Mouse (Mus musculus): Measurements from ENCODE around the gene Pnkp.
"Not testable (repeated sequence)": the region's sequence is repeated elsewhere in the genome, so short reads cannot be mapped to it uniquely, and the experiment has no call there.

DNA sequence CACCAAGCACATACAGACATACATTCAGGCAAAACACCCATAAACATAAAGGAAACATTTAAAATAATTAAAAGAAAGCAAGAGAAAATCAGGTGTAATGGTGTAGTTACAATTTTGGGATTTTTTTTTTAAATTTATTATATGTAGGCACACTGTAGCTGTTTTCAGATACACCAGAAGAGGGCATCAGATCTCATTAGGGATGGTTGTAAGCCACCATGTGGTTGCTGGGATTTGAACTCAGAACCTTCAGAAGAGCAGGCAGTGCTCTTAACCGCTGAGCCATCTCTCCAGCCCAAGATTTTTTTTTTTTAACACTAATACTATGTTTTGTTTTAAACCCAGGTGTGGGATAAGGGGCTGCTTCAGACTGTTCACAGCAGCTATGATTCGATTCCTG lies 14.8 kb downstream of the Pnkp start:
- not testable (repeated sequence) for TF ChIP-seq GATA1 (IDR thresholded peaks at IDR 0.05; ENCODE audit: borderline replicate concordance, low read length); FLI1 (IDR thresholded peaks at IDR 0.05; ENCODE audit: low read length)
